Mouse (Mus musculus) cortical plate, adult 2 months (tissue): ENCODE measurements around the gene Nln.

Experiments
- CTCF ChIP-seq: fragments of 200-500 bp; IDR thresholded peaks from 2 replicates; pipeline ENCODE4 v1.5.1; 2011; ENCODE audit warnings: mild to moderate bottlenecking, control low read depth, low read length; ENCODE audit not compliant: insufficient read depth; ENCODE audit errors: extremely low read depth
- POLR2A ChIP-seq: fragments of 200-500 bp; IDR thresholded peaks from 2 replicates; pipeline ENCODE4 v1.6.1; 2011; ENCODE audit warnings: mild to moderate bottlenecking, low read length, control low read depth; ENCODE audit not compliant: insufficient read depth; ENCODE audit errors: extremely low read depth

GRCm38 (mm10) chr13:104155106-104155505, 45.7 kb upstream of the Nln start:
- no peak for TF ChIP-seq CTCF
- TF ChIP-seq POLR2A: no peak
